Mouse (Mus musculus) urinary bladder, postnatal 36 days (tissue): ENCODE results near the gene Tln1.
"Not testable (repeated sequence)": the region's sequence is repeated elsewhere in the genome, so short reads cannot be mapped to it uniquely, and the experiment has no call there.

Experiments
- DNase-seq, 2 experiments: peaks; one replicate each; pipeline ENCODE4 v3.0.0; 2022; ENCODE audit warnings: low spot score in 2 of 2, mixed read lengths in 1 of 2

The Tln1 gene

GRCm38 (mm10) chr4:43561997-43562768 lies at the start of gene Tln1, which contains the start of gene Creb3:
Gene Tln1, minus strand, starts transcription at chr4:43562691.
Gene Creb3, plus strand, starts transcription at chr4:43562332.
- peak; percentile 93 to 95 for DNase-seq

GRCm38 (mm10) chr4:43604751-43605685 lies 42.5 kb upstream of the Tln1 start:
- DNase-seq: no peak

- DNase-seq: no peak
Observed at GRCm38 (mm10) chr4:43604099-43604498, 41.6 kb upstream of the Tln1 start.

GRCm38 (mm10) chr4:43600195-43600934 lies 37.9 kb upstream of the Tln1 start:
- no peak for DNase-seq

- DNase-seq: no peak
Observed at GRCm38 (mm10) chr4:43598650-43599380, 36.3 kb upstream of the Tln1 start.

GRCm38 (mm10) chr4:43598200-43598599 lies 35.7 kb upstream of the Tln1 start:
- no peak for DNase-seq

- DNase-seq: not testable (repeated sequence)
Observed at GRCm38 (mm10) chr4:43596597-43596996, 34.1 kb upstream of the Tln1 start.

- DNase-seq: no peak
Observed at GRCm38 (mm10) chr4:43593453-43593852, 31.0 kb upstream of the Tln1 start.

GRCm38 (mm10) chr4:43591961-43592360 lies 29.5 kb upstream of the Tln1 start:
- no peak for DNase-seq

GRCm38 (mm10) chr4:43591543-43591942 lies 29.1 kb upstream of the Tln1 start:
- no peak for DNase-seq

GRCm38 (mm10) chr4:43587681-43588080 lies 25.2 kb upstream of the Tln1 start:
- no peak for DNase-seq

- peak in 1 of 2 experiments; percentile 45 for DNase-seq
Observed at GRCm38 (mm10) chr4:43586411-43586810, 23.9 kb upstream of the Tln1 start.

- DNase-seq: no peak
Observed at GRCm38 (mm10) chr4:43585682-43586081, 23.2 kb upstream of the Tln1 start.

GRCm38 (mm10) chr4:43584444-43585416 lies 22.2 kb upstream of the Tln1 start, which contains the start of gene Msmp:
Gene Msmp, minus strand, starts transcription at chr4:43584494.
- DNase-seq: no peak

GRCm38 (mm10) chr4:43583421-43583820 lies 20.9 kb upstream of the Tln1 start:
- DNase-seq: no peak

GRCm38 (mm10) chr4:43582241-43582640 lies 19.8 kb upstream of the Tln1 start:
- DNase-seq: no peak

- DNase-seq: no peak
Observed at GRCm38 (mm10) chr4:43581381-43581780, 18.9 kb upstream of the Tln1 start.

- DNase-seq: no peak
Observed at GRCm38 (mm10) chr4:43580721-43581120, 18.2 kb upstream of the Tln1 start.

GRCm38 (mm10) chr4:43579731-43580130 lies 17.2 kb upstream of the Tln1 start:
- DNase-seq: no peak

GRCm38 (mm10) chr4:43579256-43579655 lies 16.8 kb upstream of the Tln1 start:
- no peak for DNase-seq
